Mouse (Mus musculus) limb, embryonic 15.5 days (tissue): ENCODE measurements around the gene Ptger2. TPM values are rescaled to one million over a fixed set of nuclear protein-coding genes. Genes with fewer than 3 reads are reported as not detected.
"Not testable (repeated sequence)": the region's sequence is repeated elsewhere in the genome, so short reads cannot be mapped to it uniquely, and the experiment has no call there.

Experiments
- ATAC-seq: fragments of 200-750 bp; cut with Nextera tagmentation; 2 replicates; pipeline ENCODE4 v1.8.0; 2017; ENCODE audit warnings: low read depth, moderate TSS enrichment; ENCODE audit not compliant: insufficient number of reproducible peaks, low FRiP score, low TSS enrichment
- H3K27ac ChIP-seq: fragments of 300-500 bp; sonication (generic); 2 replicates; pipeline ENCODE4 v1.5.1; 2015; ENCODE audit warnings: moderate library complexity, mild to moderate bottlenecking, inconsistent platforms
- H3K27me3 ChIP-seq: fragments of 300-500 bp; sonication (generic); 2 replicates; pipeline ENCODE4 v1.6.1; 2015; ENCODE audit warnings: inconsistent platforms
- H3K36me3 ChIP-seq: fragments of 300-500 bp; sonication (generic); 2 replicates; pipeline ENCODE4 v1.6.1; 2015; ENCODE audit warnings: inconsistent platforms
- H3K4me1 ChIP-seq: fragments of 300-500 bp; sonication (generic); 2 replicates; pipeline ENCODE4 v1.6.1; 2015; ENCODE audit warnings: inconsistent platforms
- H3K4me2 ChIP-seq: fragments of 300-500 bp; sonication (generic); 2 replicates; pipeline ENCODE4 v1.6.1; 2015; ENCODE audit warnings: mild to moderate bottlenecking, inconsistent platforms
- H3K4me3 ChIP-seq: fragments of 300-500 bp; sonication (generic); 2 replicates; pipeline ENCODE4 v1.5.1; 2015; ENCODE audit warnings: mild to moderate bottlenecking, inconsistent platforms
- H3K9ac ChIP-seq: fragments of 300-500 bp; sonication (generic); 2 replicates; pipeline ENCODE4 v1.6.1; 2015; ENCODE audit warnings: inconsistent platforms
- H3K9me3 ChIP-seq: fragments of 300-500 bp; sonication (generic); 2 replicates; pipeline ENCODE4 v1.6.1; 2016; ENCODE audit warnings: inconsistent platforms
- WGBS: fragments of 180-500 bp; shearing (Covaris S2); methylation state at CpG from one replicate; pipeline ENCODE4 v1.1.7; 2015; 5-methylcytosine and 5-hydroxymethylcytosine counted together
- polyA plus RNA-seq: library from polyadenylated mRNA; unstranded; fragments of >200 nt; fragmentation: Nextera tagmentation; extraction: Ambion mirVana; gene quantifications from 2 replicates; pipeline ENCODE4 v1.2.1, GENCODE M21; 2015

The Ptger2 gene
- 0.68 TPM in 2 replicates for polyA plus RNA-seq

GRCm38 (mm10) chr14:44987674-44988355 lies at the start of gene Ptger2:
Gene Ptger2, plus strand, starts transcription at chr14:44988195.
- Histone ChIP-seq H3K27me3 (peaks cover 26% of the 10 kb centered on the region), H3K4me1 (peaks cover 15% of the 10 kb centered on the region), H3K4me2 (peak within 1 kb of the TSS; percentile 86), H3K4me3 (peak within 1 kb of the TSS; percentile 42), H3K9ac (peak within 1 kb of the TSS; percentile 26; the same call in 1 of the 2 replicates)
- WGBS: 58% methylated on average over 6 of the region's 6 CpGs
- not testable (repeated sequence) for H3K9me3 ChIP-seq, H3K27ac ChIP-seq, H3K36me3 ChIP-seq, ATAC-seq

GRCm38 (mm10) chr14:44960746-44961145 lies 27.2 kb upstream of the Ptger2 start:
- no peak overlapping the region for H3K4me2 ChIP-seq
- H3K4me1 ChIP-seq: no peaks in the 10 kb centered on the region
- H3K27me3 ChIP-seq: no peaks in the 10 kb centered on the region
- H3K36me3 ChIP-seq: no peaks in the 10 kb centered on the region
- no peak overlapping the region for H3K4me3 ChIP-seq
- ATAC-seq: no peak
- no peak overlapping the region for H3K27ac ChIP-seq
- no peaks in the 10 kb centered on the region for H3K9me3 ChIP-seq
- 62% methylated on average over 1 of the region's 1 CpGs for WGBS
- no peak overlapping the region for H3K9ac ChIP-seq

GRCm38 (mm10) chr14:44977278-44977677 lies 10.7 kb upstream of the Ptger2 start:
- WGBS: 6% methylated on average over 4 of the region's 4 CpGs
- H3K9ac ChIP-seq, H3K9me3 ChIP-seq, H3K4me3 ChIP-seq, H3K27ac ChIP-seq, ATAC-seq, H3K36me3 ChIP-seq, H3K27me3 ChIP-seq, H3K4me2 ChIP-seq, H3K4me1 ChIP-seq: not testable (repeated sequence)

GRCm38 (mm10) chr14:44979887-44980286 lies 8.1 kb upstream of the Ptger2 start:
- H3K36me3 ChIP-seq: no peaks in the 10 kb centered on the region
- no peaks in the 10 kb centered on the region for H3K27me3 ChIP-seq
- H3K4me3 ChIP-seq: no peak overlapping the region
- no peak for ATAC-seq
- no peak overlapping the region for H3K9ac ChIP-seq
- 33% methylated on average over 3 of the region's 3 CpGs for WGBS
- no peaks in the 10 kb centered on the region for H3K9me3 ChIP-seq
- H3K4me2 ChIP-seq: no peak overlapping the region
- H3K4me1 ChIP-seq: no peaks in the 10 kb centered on the region
- no peak overlapping the region for H3K27ac ChIP-seq

GRCm38 (mm10) chr14:44981490-44981889 lies 6.5 kb upstream of the Ptger2 start:
- Histone ChIP-seq H3K4me1 (no peaks in the 10 kb centered on the region), H3K9ac (no peak overlapping the region), H3K4me2 (no peak overlapping the region), H3K27ac (no peak overlapping the region), H3K36me3 (no peaks in the 10 kb centered on the region), H3K27me3 (no peaks in the 10 kb centered on the region), H3K4me3 (no peak overlapping the region), H3K9me3 (no peaks in the 10 kb centered on the region)
- ATAC-seq: no peak
- WGBS: 5% methylated on average over 4 of the region's 4 CpGs

- Histone ChIP-seq H3K36me3 (no peaks in the 10 kb centered on the region), H3K27ac (no peak overlapping the region), H3K4me3 (no peak overlapping the region), H3K9ac (no peak overlapping the region), H3K4me1 (peaks cover 10% of the 10 kb centered on the region), H3K27me3 (peaks cover 13% of the 10 kb centered on the region), H3K9me3 (no peaks in the 10 kb centered on the region), H3K4me2 (no peak overlapping the region)
- ATAC-seq: no peak
- 37% methylated on average over 9 of the region's 9 CpGs for WGBS
These were observed 3.9 kb upstream of the Ptger2 start for GRCm38 (mm10) chr14:44984106-44984505.

- no peaks in the 10 kb centered on the region for H3K36me3 ChIP-seq
- no peak overlapping the region for H3K4me2 ChIP-seq
- ATAC-seq: no peak
- no peak overlapping the region for H3K9ac ChIP-seq
- no peaks in the 10 kb centered on the region for H3K9me3 ChIP-seq
- peaks cover 26% of the 10 kb centered on the region for H3K27me3 ChIP-seq
- H3K27ac ChIP-seq: no peak overlapping the region
- H3K4me1 ChIP-seq: peaks cover 15% of the 10 kb centered on the region
- no peak overlapping the region for H3K4me3 ChIP-seq
These were observed 1.7 kb upstream of the Ptger2 start for GRCm38 (mm10) chr14:44986248-44986647.

GRCm38 (mm10) chr14:44988456-44989016 lies 541 bp downstream of the Ptger2 start:
- no peak for ATAC-seq
- Histone ChIP-seq H3K9ac (peak overlapping the region; percentile 26; the same call in 1 of the 2 replicates), H3K9me3 (no peaks in the 10 kb centered on the region), H3K4me2 (peak overlapping the region; percentile 86), H3K36me3 (no peaks in the 10 kb centered on the region), H3K4me1 (peaks cover 15% of the 10 kb centered on the region), H3K27ac (no peak overlapping the region), H3K4me3 (peak overlapping the region; percentile 42), H3K27me3 (peaks cover 26% of the 10 kb centered on the region)
- WGBS: 3% methylated on average over 14 of the region's 14 CpGs

GRCm38 (mm10) chr14:44989017-44989721 lies 1.2 kb downstream of the Ptger2 start:
- Histone ChIP-seq H3K27ac (no peak overlapping the region), H3K27me3 (peaks cover 26% of the 10 kb centered on the region), H3K9me3 (no peaks in the 10 kb centered on the region), H3K4me2 (peak overlapping the region; percentile 86), H3K4me3 (peak overlapping the region; percentile 42), H3K9ac (peak overlapping the region; percentile 26; the same call in 1 of the 2 replicates), H3K36me3 (no peaks in the 10 kb centered on the region), H3K4me1 (peaks cover 15% of the 10 kb centered on the region)
- 1% methylated on average over 45 of the region's 45 CpGs for WGBS
- no peak for ATAC-seq

GRCm38 (mm10) chr14:44989751-44990150 lies 1.8 kb downstream of the Ptger2 start:
- Histone ChIP-seq H3K36me3 (no peaks in the 10 kb centered on the region), H3K9me3 (no peaks in the 10 kb centered on the region), H3K27me3 (peaks cover 26% of the 10 kb centered on the region), H3K4me1 (peaks cover 15% of the 10 kb centered on the region), H3K9ac (no peak overlapping the region), H3K27ac (no peak overlapping the region), H3K4me3 (peak overlapping the region; percentile 42), H3K4me2 (peak overlapping the region; percentile 86)
- no peak for ATAC-seq
- WGBS: 38% methylated on average over 4 of the region's 4 CpGs

GRCm38 (mm10) chr14:44994337-44994736 lies 6.3 kb downstream of the Ptger2 start:
- no peak overlapping the region for H3K4me3 ChIP-seq
- no peak overlapping the region for H3K9ac ChIP-seq
- no peaks in the 10 kb centered on the region for H3K36me3 ChIP-seq
- H3K9me3 ChIP-seq: no peaks in the 10 kb centered on the region
- H3K27me3 ChIP-seq: peaks cover 10% of the 10 kb centered on the region
- ATAC-seq: no peak
- no peak overlapping the region for H3K4me2 ChIP-seq
- no peak overlapping the region for H3K27ac ChIP-seq
- H3K4me1 ChIP-seq: peaks cover 3% of the 10 kb centered on the region; the same call in 1 of the 2 replicates

GRCm38 (mm10) chr14:45000086-45000769 lies 12.2 kb downstream of the Ptger2 start:
- Histone ChIP-seq H3K4me3 (no peak overlapping the region), H3K9me3 (no peaks in the 10 kb centered on the region), H3K36me3 (no peaks in the 10 kb centered on the region), H3K27me3 (no peaks in the 10 kb centered on the region), H3K27ac (no peak overlapping the region), H3K4me1 (no peaks in the 10 kb centered on the region), H3K9ac (no peak overlapping the region), H3K4me2 (no peak overlapping the region)
- WGBS: 78% methylated on average over 3 of the region's 3 CpGs
- no peak for ATAC-seq
